Mouse (Mus musculus) ES-E14 (cell line): Measurements from ENCODE around the gene Hivep3.

ENCODE experiments used
- CHD2 ChIP-seq: IDR thresholded peaks from 2 replicates; pipeline ENCODE4 v1.6.1; 2014; ENCODE audit warnings: mild to moderate bottlenecking, low read depth, low read length, inconsistent platforms
- HCFC1 ChIP-seq: IDR thresholded peaks from 2 replicates; pipeline ENCODE4 v1.6.1; 2012; ENCODE audit warnings: low read length, inconsistent platforms, borderline replicate concordance; ENCODE audit not compliant: insufficient read depth
- MAFK ChIP-seq: IDR thresholded peaks from 2 replicates; pipeline ENCODE4 v1.6.1; 2014; ENCODE audit warnings: mild to moderate bottlenecking, low read depth, low read length, inconsistent platforms; ENCODE audit not compliant: insufficient read depth
- ZNF384 ChIP-seq: IDR thresholded peaks from 2 replicates; pipeline ENCODE4 v1.6.1; 2012; ENCODE audit warnings: low read depth, low read length, inconsistent platforms

GRCm38 (mm10) chr4:119761459-119762121 is 28.0 kb downstream of the Hivep3 start:
- TF ChIP-seq ZNF384 (no peak), HCFC1 (no peak), CHD2 (no peak), MAFK (no peak)
